Mouse (Mus musculus): ENCODE measurements around the gene Pou6f2.

GRCm38 (mm10) chr13:18131324-18131723, 266.2 kb downstream of the Pou6f2 start:
- no peak for TF ChIP-seq ZNF384 (IDR thresholded peaks at IDR 0.05; ENCODE audit: low read depth, low read length)
- TF ChIP-seq ZC3H11A (IDR thresholded peaks at IDR 0.05; ENCODE audit: borderline replicate concordance, low read depth, low read length): no peak
- TF ChIP-seq CHD2 (IDR thresholded peaks at IDR 0.05; ENCODE audit: low read depth, low read length): no peak
- no peak for TF ChIP-seq MAFK (IDR thresholded peaks at IDR 0.05; ENCODE audit: insufficient read depth, low read depth, low read length)
- no peak for TF ChIP-seq HCFC1 (IDR thresholded peaks at IDR 0.05; ENCODE audit: borderline replicate concordance, insufficient read depth, low read length)

All from ES-E14 (cell line).